Mouse (Mus musculus) heart, postnatal 0 days (tissue): ENCODE measurements around the gene Npepps. TPM values are rescaled to one million over a fixed set of nuclear protein-coding genes. Genes with fewer than 3 reads are reported as not detected.
A peak's percentile ranks its signal among the peaks of the same experiment; 100 is the strongest.

Experiments used
- ATAC-seq: fragments of 200-750 bp; cut with Nextera tagmentation; 2 replicates; pipeline ENCODE4 v1.8.0; 2017; ENCODE audit warnings: low read depth, moderate number of reproducible peaks, moderate library complexity; ENCODE audit not compliant: insufficient read depth
- DNase-seq: peaks from one replicate; pipeline ENCODE4 v3.0.0-alpha.2; 2016; ENCODE audit warnings: low spot score
- H3K27ac ChIP-seq: fragments of 300-500 bp; sonication (generic); 2 replicates; pipeline ENCODE4 v1.5.1; 2014; ENCODE audit warnings: low read depth, mild to moderate bottlenecking
- H3K27me3 ChIP-seq: fragments of 300-500 bp; sonication (generic); 2 replicates; pipeline ENCODE4 v1.6.1; 2014; ENCODE audit warnings: low read length, mixed read lengths; ENCODE audit not compliant: control insufficient read depth, insufficient read depth
- H3K36me3 ChIP-seq: fragments of 300-500 bp; sonication (generic); replicated peaks from 2 replicates; pipeline ENCODE4 v1.6.1; 2014; ENCODE audit warnings: low read length, mixed read lengths; ENCODE audit not compliant: control insufficient read depth, insufficient read depth
- H3K4me1 ChIP-seq: fragments of 300-500 bp; sonication (generic); 2 replicates; pipeline ENCODE4 v1.6.1; 2014; ENCODE audit warnings: antibody characterized with exemption; ENCODE audit not compliant: control insufficient read depth, insufficient read depth
- H3K4me2 ChIP-seq: fragments of 300-500 bp; sonication (generic); 2 replicates; pipeline ENCODE4 v1.6.1; 2014; ENCODE audit warnings: low read depth, mild to moderate bottlenecking, low read length, moderate library complexity
- H3K4me3 ChIP-seq: fragments of 300-500 bp; sonication (generic); 2 replicates; pipeline ENCODE4 v1.5.1; 2014; ENCODE audit warnings: low read depth, low read length
- H3K9ac ChIP-seq: fragments of 300-500 bp; sonication (generic); replicated peaks from 2 replicates; pipeline ENCODE4 v1.6.1; 2014; ENCODE audit warnings: low read depth, low read length, mixed read lengths
- H3K9me3 ChIP-seq: fragments of 300-500 bp; sonication (generic); replicated peaks from 2 replicates; pipeline ENCODE4 v1.6.1; 2016; ENCODE audit warnings: low read length; ENCODE audit not compliant: control insufficient read depth
- CTCF ChIP-seq: IDR thresholded peaks from 2 replicates; pipeline ENCODE4 v1.5.1; 2016; ENCODE audit warnings: antibody characterized with exemption, control low read depth, low read depth
- EP300 ChIP-seq: IDR thresholded peaks from 2 replicates; pipeline ENCODE4 v1.6.1; 2016; ENCODE audit warnings: antibody characterized with exemption, low read depth
- WGBS: fragments of 180-500 bp; shearing (Covaris S2); extraction: QIAGEN DNeasy Blood & Tissue Kit; methylation state at CpG from one replicate; pipeline ENCODE4 v1.1.7; 2014; 5-methylcytosine and 5-hydroxymethylcytosine counted together
- polyA plus RNA-seq: library from polyadenylated mRNA; unstranded; fragments of >200 nt; fragmentation: Nextera tagmentation; extraction: Ambion mirVana; gene quantifications from 2 replicates; pipeline ENCODE4 v1.2.1, GENCODE M21; 2015
- total RNA-seq: library from RNA; depleted of rRNA; stranded (reverse); fragments of >200 nt; gene quantifications from 2 replicates; pipeline ENCODE4 v1.2.3, GENCODE M21; 2014; ENCODE audit warnings: low replicate concordance

Gene Npepps
- total and polyA plus RNA-seq, 2 experiments from 2014 or later, result 45.8 to 54.8 TPM

DNA sequence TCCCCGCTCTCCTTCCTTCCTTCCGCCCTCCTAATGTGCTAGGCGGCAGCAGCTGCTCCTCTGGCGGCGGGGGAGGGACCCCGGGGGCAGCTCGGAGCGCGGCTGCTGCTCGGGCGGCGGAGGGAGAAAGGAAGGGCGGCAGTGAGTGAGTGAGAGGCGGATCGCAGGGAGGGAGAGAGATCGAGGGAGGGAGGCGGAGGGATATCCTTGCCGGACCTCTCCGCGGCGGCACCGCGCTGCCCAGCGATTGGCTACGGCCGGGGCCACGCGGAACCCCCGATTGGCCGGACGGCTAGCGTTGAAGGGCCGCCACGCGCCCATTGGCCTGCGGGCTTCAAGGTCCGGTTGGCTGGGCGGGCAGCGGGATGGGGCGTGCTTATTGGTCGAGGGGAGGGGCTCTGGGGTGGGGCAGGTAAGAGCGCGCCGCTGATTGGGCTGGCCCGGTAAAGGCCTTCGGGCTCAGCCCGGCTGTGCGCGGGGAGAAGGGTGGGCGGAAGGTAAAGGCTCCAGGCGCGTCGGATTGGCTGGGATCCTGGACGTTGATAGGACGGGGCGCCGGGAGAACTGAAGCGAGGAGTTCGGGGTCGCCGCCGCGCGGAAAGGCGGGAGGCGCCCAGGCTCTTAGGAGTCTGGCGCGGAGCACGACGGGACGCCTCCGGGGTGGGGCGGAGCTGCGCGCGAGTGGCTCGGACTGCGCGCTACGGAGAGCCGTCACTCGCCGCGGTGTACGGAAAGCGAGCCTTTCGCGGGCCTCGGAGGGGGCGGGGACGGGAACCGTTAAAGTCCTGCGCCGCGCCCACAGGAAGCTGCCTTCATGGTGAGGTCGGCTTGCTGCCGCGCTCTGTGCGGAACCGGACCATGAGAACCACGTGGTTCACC lies 92.4 kb downstream of the Npepps start, which contains the start of gene Kpnb1:
Gene Kpnb1, minus strand, starts transcription at position 118 of the 879 bp plus-strand sequence.
- no peaks in the 10 kb centered on the region for H3K9me3 ChIP-seq
- peak; percentile 99 for DNase-seq
- H3K9ac ChIP-seq, result peak within 1 kb of the TSS; percentile 85
- H3K4me1 ChIP-seq, result no peaks in the 10 kb centered on the region; the same call in 1 of the 2 replicates
- H3K27me3 ChIP-seq, result no peaks in the 10 kb centered on the region
- peaks cover 18% of the 10 kb centered on the region for H3K36me3 ChIP-seq
- peak within 1 kb of the TSS; percentile 77 for H3K4me2 ChIP-seq
- WGBS, result under 1% methylated on average over 87 of the region's 101 CpGs
- ATAC-seq, result peak; percentile 91
- peak within 1 kb of the TSS; percentile 83 for H3K4me3 ChIP-seq
- TF ChIP-seq CTCF (no peak), EP300 (peak; percentile 95)
- peak within 1 kb of the TSS; percentile 93 for H3K27ac ChIP-seq

- TF ChIP-seq CTCF (no peak), EP300 (no peak)
- Histone ChIP-seq H3K9ac (peak overlapping the region; percentile 85), H3K4me1 (no peaks in the 10 kb centered on the region; the same call in 1 of the 2 replicates), H3K4me2 (peak overlapping the region; percentile 77), H3K9me3 (no peaks in the 10 kb centered on the region), H3K4me3 (peak overlapping the region; percentile 83), H3K27me3 (no peaks in the 10 kb centered on the region), H3K27ac (peak overlapping the region; percentile 93), H3K36me3 (peaks cover 27% of the 10 kb centered on the region)
- WGBS, result under 1% methylated on average over 37 of the region's 74 CpGs
- DNase-seq (peak; percentile 98), ATAC-seq (peak; percentile 67)
These were observed 93.3 kb downstream of the Npepps start for GRCm38 (mm10) chr11:97186947-97187763.

DNA sequence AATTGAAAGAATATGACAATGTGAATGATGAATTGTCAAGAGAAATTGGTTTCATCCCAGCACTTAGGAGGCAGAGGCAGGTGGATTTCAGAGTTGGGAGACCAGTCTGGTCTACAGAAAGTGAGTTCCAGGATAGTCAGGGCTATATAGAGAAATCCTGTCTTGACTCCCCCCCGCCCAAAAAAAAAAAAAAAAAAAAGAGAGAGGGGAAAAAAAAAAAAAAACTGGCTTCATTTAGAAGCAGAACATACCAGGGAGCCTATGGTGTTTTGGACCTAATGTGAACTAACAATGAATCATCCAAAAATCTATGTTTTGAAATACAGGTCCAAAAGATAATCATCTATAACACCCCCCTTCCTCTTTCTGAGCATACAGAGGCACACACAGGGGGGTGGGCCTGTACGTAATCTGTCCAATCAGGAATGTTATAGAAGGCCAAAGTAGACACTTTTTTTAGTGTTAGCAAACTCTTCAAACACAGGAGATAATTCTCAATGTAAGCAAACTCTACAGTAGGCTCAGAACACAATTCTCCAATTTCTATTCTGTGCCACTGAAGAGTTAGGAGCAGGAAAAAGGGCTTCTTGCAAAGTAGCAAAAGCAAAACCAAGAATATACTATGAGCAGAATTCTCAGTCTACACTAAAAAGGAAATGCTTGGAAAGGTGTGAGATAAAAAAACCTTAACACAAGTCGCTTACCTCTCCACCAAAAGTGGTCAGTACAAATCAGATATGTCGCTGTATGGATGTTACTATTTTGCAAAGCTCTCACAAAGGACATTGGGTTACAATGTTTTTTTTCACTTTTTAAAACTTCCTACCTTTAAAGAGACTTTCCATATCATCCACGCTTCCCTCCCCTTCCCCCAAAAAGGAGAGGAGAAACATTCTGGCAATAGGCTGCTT lies 94.5 kb downstream of the Npepps start:
- H3K4me1 ChIP-seq, result no peaks in the 10 kb centered on the region; the same call in 1 of the 2 replicates
- H3K27ac ChIP-seq, result no peak overlapping the region
- H3K9ac ChIP-seq, result peak overlapping the region; percentile 50; the same call in 1 of the 2 replicates
- H3K27me3 ChIP-seq, result no peaks in the 10 kb centered on the region
- 46% methylated on average over 5 of the region's 5 CpGs for WGBS
- H3K4me3 ChIP-seq, result peak overlapping the region; percentile 83
- H3K9me3 ChIP-seq, result no peaks in the 10 kb centered on the region
- TF ChIP-seq EP300 (no peak), CTCF (no peak)
- ATAC-seq, result no peak
- H3K36me3 ChIP-seq, result peaks cover 39% of the 10 kb centered on the region
- no peak for DNase-seq
- H3K4me2 ChIP-seq, result peak overlapping the region; percentile 77

DNA sequence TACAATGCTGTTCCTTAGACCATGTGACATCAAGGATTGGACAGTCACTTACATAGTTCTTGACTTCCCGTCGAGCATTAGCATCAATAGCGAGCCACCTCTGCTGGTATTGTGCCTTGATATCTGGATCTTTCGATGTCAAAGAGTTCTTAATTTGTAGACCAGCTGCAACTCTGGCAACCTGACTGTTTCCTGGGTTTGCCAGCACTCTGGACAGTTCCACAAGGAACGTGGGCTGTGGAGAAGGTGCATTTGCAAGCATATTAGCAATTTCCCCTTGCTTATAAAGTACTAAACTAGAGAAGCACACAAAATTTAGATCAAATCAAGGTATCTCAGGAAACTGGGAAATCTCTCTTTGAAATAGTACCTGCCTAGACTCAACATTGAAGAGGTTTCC lies 95.6 kb downstream of the Npepps start:
- no peak for TF ChIP-seq EP300
- no peak for TF ChIP-seq CTCF
- DNase-seq (no peak), ATAC-seq (no peak)
- WGBS, result 67% methylated on average over 5 of the region's 5 CpGs
- Histone ChIP-seq H3K4me2 (no peak overlapping the region), H3K4me3 (no peak overlapping the region), H3K36me3 (peaks cover 49% of the 10 kb centered on the region), H3K27me3 (no peaks in the 10 kb centered on the region), H3K4me1 (no peaks in the 10 kb centered on the region; the same call in 1 of the 2 replicates), H3K9ac (no peak overlapping the region), H3K27ac (no peak overlapping the region), H3K9me3 (no peaks in the 10 kb centered on the region)
